Mouse (Mus musculus) G1E-ER4 (cell line): Measurements from ENCODE around the gene Rdh19. TPM values are rescaled to one million over a fixed set of nuclear protein-coding genes. Genes with fewer than 3 reads are reported as not detected.

Experiments
- GATA1 ChIP-seq: IDR thresholded peaks from one replicate; pipeline ENCODE4 v1.8.0; 2012; ENCODE audit warnings: low read length, inconsistent platforms
- polyA plus RNA-seq: library from polyadenylated mRNA; stranded (reverse); fragments of >175 nt; gene quantifications from 2 replicates; pipeline ENCODE4 v1.2.3, GENCODE M21; 2012

The Rdh19 gene
- polyA plus RNA-seq, 1 experiment: not detected

- no peak for TF ChIP-seq GATA1
Measured at GRCm38 (mm10) chr10:127878262-127879057, 28.7 kb downstream of the Rdh19 start.

DNA sequence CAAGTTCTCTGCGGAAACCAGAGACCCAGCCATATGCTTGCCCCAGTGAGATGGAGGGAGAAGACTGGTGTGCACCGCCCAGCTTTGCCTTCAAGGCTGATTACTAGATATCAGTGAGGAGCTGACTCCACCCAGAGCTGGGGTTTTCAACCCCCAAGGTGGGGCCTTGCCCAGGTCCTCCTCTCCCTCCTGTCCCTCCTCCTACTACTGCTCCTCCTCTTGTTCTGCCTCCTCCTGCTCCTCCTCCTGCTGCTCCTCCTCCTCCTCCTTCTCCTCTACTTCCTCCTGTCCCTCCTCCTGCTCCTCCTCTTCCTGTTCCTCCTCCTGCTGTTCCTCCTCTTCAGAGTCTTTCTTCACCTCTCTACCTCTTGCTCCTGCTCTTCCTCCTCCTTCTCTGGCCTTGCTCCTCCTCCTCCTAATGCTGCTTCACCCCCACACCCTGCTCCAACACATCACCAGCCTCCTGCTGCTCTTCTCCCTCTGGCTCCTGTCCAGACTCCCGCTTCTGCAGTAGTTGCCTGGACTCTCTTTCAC, 29.5 kb downstream of the Rdh19 start:
- TF ChIP-seq GATA1: no peak

DNA sequence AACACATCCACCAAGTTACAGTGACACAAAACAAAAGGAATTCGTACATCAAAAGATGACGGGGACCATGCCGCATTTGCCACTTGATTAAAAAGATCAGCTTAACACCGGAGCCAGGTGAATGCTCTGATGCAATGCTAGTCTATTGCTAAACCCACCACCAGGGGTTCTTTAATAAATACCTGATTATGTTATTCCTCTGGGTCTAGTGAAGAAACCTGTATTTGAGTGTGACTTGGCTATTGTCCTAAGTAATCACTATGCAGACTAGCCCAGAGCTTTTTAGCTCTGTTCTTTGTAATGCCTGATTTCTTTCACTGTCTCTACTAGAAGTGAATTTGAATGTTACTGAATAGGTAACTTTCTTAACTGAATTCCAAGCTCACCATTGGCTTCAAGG, 31.3 kb downstream of the Rdh19 start:
- no peak for TF ChIP-seq GATA1

- no peak for TF ChIP-seq GATA1
Measured at GRCm38 (mm10) chr10:127886551-127886950, 36.8 kb downstream of the Rdh19 start.

- no peak for TF ChIP-seq GATA1
Measured at GRCm38 (mm10) chr10:127886971-127887370, 37.2 kb downstream of the Rdh19 start.

DNA sequence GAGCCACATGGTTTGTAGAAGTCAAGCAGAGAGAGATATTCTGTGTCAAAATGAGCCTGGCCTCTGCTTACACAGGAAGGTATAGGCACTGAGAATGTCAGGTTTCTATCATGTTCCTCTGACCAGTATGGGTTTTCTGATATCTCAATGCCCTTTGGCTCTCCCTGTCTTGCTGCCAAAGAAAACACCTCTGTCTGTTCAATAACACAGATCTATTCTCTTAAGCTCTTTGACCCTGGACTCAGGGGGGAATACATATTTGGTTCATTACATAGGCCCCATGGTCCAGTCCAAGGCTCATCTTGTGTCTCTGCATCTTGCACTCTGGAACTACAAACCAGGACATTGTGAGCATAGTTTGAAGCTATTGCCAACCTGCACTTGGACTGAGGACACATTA, 38.9 kb downstream of the Rdh19 start, which contains the start of gene Rdh7:
TSS of gene Rdh7 (minus strand) at position 213 of the 400 bp plus-strand sequence.
- TF ChIP-seq GATA1: no peak

GRCm38 (mm10) chr10:127891481-127891880, 41.8 kb downstream of the Rdh19 start:
- TF ChIP-seq GATA1: no peak

GRCm38 (mm10) chr10:127896705-127897104, 47.0 kb downstream of the Rdh19 start:
- no peak for TF ChIP-seq GATA1

GRCm38 (mm10) chr10:127897506-127897905, 47.8 kb downstream of the Rdh19 start:
- TF ChIP-seq GATA1: no peak

DNA sequence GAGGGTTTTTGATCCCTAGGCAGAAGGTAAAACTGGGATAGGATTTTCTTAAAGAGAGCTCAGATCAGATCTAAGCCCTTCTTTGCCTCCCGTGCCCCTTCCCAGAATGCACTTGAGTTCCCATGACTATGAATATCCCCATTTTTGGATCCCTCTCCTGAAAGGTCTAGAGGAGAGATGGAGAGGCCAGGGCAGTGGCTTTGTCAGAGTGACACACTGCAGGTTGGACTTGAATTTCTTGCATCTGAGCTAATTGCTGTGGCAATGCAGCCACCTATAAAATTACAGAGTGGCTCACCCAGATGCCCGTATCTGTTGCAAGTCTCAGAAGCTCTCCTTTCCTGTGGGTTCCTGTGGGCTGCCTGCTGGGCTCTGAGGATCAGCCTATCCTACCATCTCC, 48.5 kb downstream of the Rdh19 start, which contains the start of gene Sdr9c7:
TSS of gene Sdr9c7 (plus strand) at position 301 of the 400 bp plus-strand sequence.
- TF ChIP-seq GATA1: no peak

GRCm38 (mm10) chr10:127899783-127900182, 50.1 kb downstream of the Rdh19 start:
- TF ChIP-seq GATA1: no peak

DNA sequence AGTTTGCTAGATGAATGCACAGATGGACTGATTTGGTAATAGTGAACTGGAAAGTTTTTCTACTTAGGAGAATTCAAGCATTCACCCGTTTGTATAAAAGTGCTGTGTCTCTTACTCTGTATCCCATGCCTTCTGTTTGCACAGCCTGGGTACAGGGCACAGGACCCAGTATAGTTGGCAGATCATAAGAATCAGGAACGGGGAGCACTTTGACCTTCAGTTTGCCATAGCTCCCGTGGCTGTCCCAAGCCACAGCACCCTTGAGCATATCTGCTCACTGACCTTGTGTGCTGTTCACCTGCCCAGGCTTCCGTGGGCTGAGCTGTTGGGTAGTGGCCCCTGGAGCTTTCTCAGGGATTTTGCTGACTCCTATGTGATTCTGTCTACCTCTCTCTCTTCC, 52.0 kb downstream of the Rdh19 start:
- TF ChIP-seq GATA1: no peak

- TF ChIP-seq GATA1: no peak
Measured at GRCm38 (mm10) chr10:127903116-127903515, 53.4 kb downstream of the Rdh19 start.

DNA sequence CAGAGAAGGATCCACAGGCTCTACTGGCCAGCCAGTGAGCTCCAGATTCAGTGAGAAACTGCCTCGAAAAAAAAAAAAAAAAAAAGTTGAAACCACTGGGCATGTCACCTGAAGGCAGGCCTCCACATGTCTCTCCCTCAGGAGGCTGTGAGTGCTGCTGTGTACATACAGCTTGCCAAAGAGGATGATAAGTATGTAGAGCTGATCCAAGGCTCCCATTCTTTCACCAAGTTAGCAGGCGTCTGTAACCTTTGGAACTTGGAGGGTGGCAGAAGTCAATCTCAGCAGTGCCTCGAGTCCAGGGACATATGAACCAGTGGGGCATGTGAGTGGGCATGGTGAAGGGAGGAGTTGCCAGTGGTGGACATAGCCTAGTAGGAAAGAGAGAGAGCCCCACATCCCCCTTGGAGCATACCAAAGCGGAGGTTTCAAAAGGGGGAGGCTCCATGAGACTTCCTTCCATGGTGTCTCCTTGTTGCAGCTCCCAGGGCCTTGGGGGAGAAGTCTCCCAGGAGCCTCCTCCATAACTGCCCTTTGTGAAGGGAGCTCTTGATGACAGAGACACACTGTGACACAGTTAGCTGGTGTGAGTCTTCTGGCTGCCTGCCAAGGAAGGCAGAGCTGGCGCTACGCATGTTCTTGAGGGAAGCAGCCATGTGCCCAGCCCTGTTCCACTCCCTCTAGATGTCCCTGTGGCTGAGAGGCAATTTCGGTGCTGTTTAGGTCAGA, 55.2 kb downstream of the Rdh19 start:
- no peak for TF ChIP-seq GATA1

DNA sequence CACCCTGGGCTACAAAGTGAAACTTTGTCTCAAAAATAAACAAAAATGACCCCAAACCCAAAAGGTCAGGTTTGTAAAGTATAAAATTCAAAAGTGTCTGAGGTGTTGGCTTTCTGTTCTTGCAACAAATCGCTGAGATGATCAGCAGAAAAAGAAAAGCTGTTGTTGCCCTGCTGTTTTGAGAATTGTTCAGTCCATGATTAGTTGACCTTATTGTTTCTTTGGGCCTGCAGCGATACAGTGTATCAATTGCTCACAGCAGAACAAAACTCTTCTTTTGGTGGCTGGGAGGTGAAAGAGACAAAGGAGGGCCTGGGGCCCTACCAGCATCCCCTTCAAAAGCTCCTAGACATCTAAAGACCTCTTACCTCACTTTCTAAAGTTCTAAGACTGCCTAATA, 56.4 kb downstream of the Rdh19 start:
- TF ChIP-seq GATA1: no peak

GRCm38 (mm10) chr10:127907386-127907951, 57.7 kb downstream of the Rdh19 start:
- no peak for TF ChIP-seq GATA1

Other genes starting within 250 kb of the Rdh19 start
- gene Lrp1, start 228.8 kb upstream of the Rdh19 start, polyA plus RNA-seq: 0.06 and 0.12 TPM in 2 replicates
- gene Stat6, start 206.9 kb upstream of the Rdh19 start, polyA plus RNA-seq: 30.3 and 51.0 TPM in 2 replicates
- 3.8 and 8.0 TPM in 2 replicates for gene Nemp1, start 183.0 kb upstream of the Rdh19 start, polyA plus RNA-seq
- 68.1 and 76.8 TPM in 2 replicates for gene Nab2, start 181.4 kb upstream of the Rdh19 start, polyA plus RNA-seq
- 0.05 TPM in 1 of 2 replicates, not detected in the other for gene Myo1a, start 144.8 kb upstream of the Rdh19 start, polyA plus RNA-seq
- gene Tac2, start 125.5 kb upstream of the Rdh19 start, polyA plus RNA-seq: not detected in 2 replicates
- 3.1 and 3.4 TPM in 2 replicates for gene Zbtb39, start 110.4 kb upstream of the Rdh19 start, polyA plus RNA-seq
- not detected in 2 replicates for gene Gpr182, start 98.2 kb upstream of the Rdh19 start, polyA plus RNA-seq
- gene Rdh1, start 90.2 kb upstream of the Rdh19 start, polyA plus RNA-seq: not detected in 2 replicates
- gene Rdh16f1, start 90.1 kb upstream of the Rdh19 start, polyA plus RNA-seq: not detected in 2 replicates
- gene Rdh9, start 73.5 kb upstream of the Rdh19 start, polyA plus RNA-seq: not detected in 2 replicates
- not detected in 2 replicates for gene Rdh16, start 48.8 kb upstream of the Rdh19 start, polyA plus RNA-seq
- gene Rdh16f2, start 16.5 kb downstream of the Rdh19 start, polyA plus RNA-seq: not detected in 2 replicates
- gene Rdh7, start 38.9 kb downstream of the Rdh19 start, polyA plus RNA-seq: not detected in 2 replicates
- gene Sdr9c7, start 48.6 kb downstream of the Rdh19 start, polyA plus RNA-seq: not detected in 2 replicates
- gene Hsd17b6, start 157.7 kb downstream of the Rdh19 start, polyA plus RNA-seq: not detected in 2 replicates
- 1.4 and 2.4 TPM in 2 replicates for gene Prim1, start 165.2 kb downstream of the Rdh19 start, polyA plus RNA-seq
- gene Naca, start 185.6 kb downstream of the Rdh19 start, polyA plus RNA-seq: 68.4 and 148 TPM in 2 replicates
- 213 and 308 TPM in 2 replicates for gene Ptges3, start 209.0 kb downstream of the Rdh19 start, polyA plus RNA-seq
- gene Atp5b, start 233.3 kb downstream of the Rdh19 start, polyA plus RNA-seq: 2,012 and 2,953 TPM in 2 replicates
- gene Baz2a, start 241.6 kb downstream of the Rdh19 start, polyA plus RNA-seq: 30.8 and 32.5 TPM in 2 replicates